Comparison of ENCODE assay signal across 8 mouse cellular contexts in genomic region chr7:27490543-27491329, GRCm38 (mm10). TPM values are rescaled to one million over a fixed set of nuclear protein-coding genes. Genes with fewer than 3 reads are reported as not detected.
DNase-seq lines count a peak whose midpoint lies in the region; ATAC-seq lines count a peak whose summit lies in the region.

No protein-coding gene starts in this region.

- DNase-seq in T-cell, adult 2 months (ENCODE audit: low spot score): peak; percentile 84
- peak; percentile 46 to 74 for DNase-seq in cerebellum, postnatal 4 days (ENCODE audit: low spot score in 2 of 2)
- DNase-seq in frontal cortex, postnatal 36 days (ENCODE audit: low spot score in 2 of 2): peak; percentile 84 to 85
- DNase-seq in left cerebral cortex, adult 18-20 months (ENCODE audit: low spot score in 2 of 2): peak; percentile 79 to 83
- peak; percentile 96 to 98 for DNase-seq in lung, postnatal 4 days
- DNase-seq in right cerebral cortex, adult 18-20 months: peak; percentile 87
- peak; percentile 77 for DNase-seq in urinary bladder, postnatal 10 days (ENCODE audit: low spot score)

- peaks cover 23% of the 10 kb centered on the region for H3K4me1 ChIP-seq in hindbrain, embryonic 15.5 days (replicated peaks)

- no peaks in the 10 kb centered on the region for H3K27me3 ChIP-seq in hindbrain, embryonic 15.5 days

- 2% methylated on average over 32 of the region's 33 CpGs for WGBS in hindbrain, embryonic 15.5 days

- peak overlapping the region; percentile 31 for H3K4me3 ChIP-seq in hindbrain, embryonic 15.5 days

- H3K4me2 ChIP-seq in hindbrain, embryonic 15.5 days: peak overlapping the region; percentile 52

- no peaks in the 10 kb centered on the region for H3K9me3 ChIP-seq in hindbrain, embryonic 15.5 days

- H3K9ac ChIP-seq in hindbrain, embryonic 15.5 days: no peak overlapping the region; the same call in 1 of the 2 replicates

- ATAC-seq in hindbrain, embryonic 15.5 days (ENCODE audit: low FRiP score, low read depth): 0 out of 2 replicates have a peak, but pooled peaks have one; percentile 12

- H3K36me3 ChIP-seq in hindbrain, embryonic 15.5 days: no peaks in the 10 kb centered on the region

- H3K27ac ChIP-seq in hindbrain, embryonic 15.5 days (replicated peaks): peak overlapping the region; percentile 62

RNA-seq across cellular contexts. Expression of gene Sertad1, which starts 4.0 kb away (rescaled TPM):
- 9.3 and 9.8 TPM in 2 replicates for polyA plus RNA-seq in hindbrain, embryonic 15.5 days (2015; fragmentation: Nextera tagmentation; extraction: Ambion mirVana)
- total RNA-seq in left cerebral cortex, adult 18-20 months (2021): 10 to 100 TPM; 15.3 to 26.9 TPM

RNA-seq across cellular contexts. Expression of gene Prx, which starts 8.4 kb away (rescaled TPM):
- 1.8 and 1.9 TPM in 2 replicates for polyA plus RNA-seq in hindbrain, embryonic 15.5 days (2015; fragmentation: Nextera tagmentation; extraction: Ambion mirVana)
- total RNA-seq in left cerebral cortex, adult 18-20 months (2021): under 1 TPM; 0.23 to 0.33 TPM

RNA-seq across cellular contexts. Expression of gene Sertad3, which starts 17.2 kb away (rescaled TPM):
- polyA plus RNA-seq in hindbrain, embryonic 15.5 days (2015; fragmentation: Nextera tagmentation; extraction: Ambion mirVana): 10.5 and 11.3 TPM in 2 replicates
- 1 to 10 TPM; 3.5 to 3.9 TPM for total RNA-seq in left cerebral cortex, adult 18-20 months (2021)

RNA-seq across cellular contexts. Expression of gene Hipk4, which starts 32.3 kb away (rescaled TPM):
- polyA plus RNA-seq in hindbrain, embryonic 15.5 days (2015; fragmentation: Nextera tagmentation; extraction: Ambion mirVana): 0.82 and 1.0 TPM in 2 replicates
- total RNA-seq in left cerebral cortex, adult 18-20 months (2021): under 1 TPM in 1 of 2 experiments, not detected in 1; 0.14 TPM

RNA-seq across cellular contexts. Expression of gene Blvrb, which starts 43.0 kb away (rescaled TPM):
- 20.2 and 24.0 TPM in 2 replicates for polyA plus RNA-seq in hindbrain, embryonic 15.5 days (2015; fragmentation: Nextera tagmentation; extraction: Ambion mirVana)
- 10 to 100 TPM; 20.8 to 21.3 TPM for total RNA-seq in left cerebral cortex, adult 18-20 months (2021)

Comparison
In these comparisons a context has a peak if more than half of its experiments do, and no peak if none do; other contexts are left out.
1. Peak in every context shown above with its lines: DNase-seq, ATAC-seq, H3K4me3 ChIP-seq and H3K27ac ChIP-seq.